Mouse (Mus musculus) T-helper 2 cell (primary cell): ENCODE results near the gene Agap1.

Source experiments
- in situ Hi-C: fragments of 300-600 bp; cut with MboI, MseI; formaldehyde crosslinking; loops from one replicate; pipeline ENCODE4 v1.15.1; 2025; ENCODE audit warnings: high pct_unique_total_duplicates

Gene Agap1

GRCm38 (mm10) chr1:89543312-89543711 lies 88.7 kb downstream of the Agap1 start:
- in situ Hi-C loops, result loop anchor here (5.0 kb wide), 1 partner anchor 69 kb away; no protein-coding TSS in a partner anchor

DNA sequence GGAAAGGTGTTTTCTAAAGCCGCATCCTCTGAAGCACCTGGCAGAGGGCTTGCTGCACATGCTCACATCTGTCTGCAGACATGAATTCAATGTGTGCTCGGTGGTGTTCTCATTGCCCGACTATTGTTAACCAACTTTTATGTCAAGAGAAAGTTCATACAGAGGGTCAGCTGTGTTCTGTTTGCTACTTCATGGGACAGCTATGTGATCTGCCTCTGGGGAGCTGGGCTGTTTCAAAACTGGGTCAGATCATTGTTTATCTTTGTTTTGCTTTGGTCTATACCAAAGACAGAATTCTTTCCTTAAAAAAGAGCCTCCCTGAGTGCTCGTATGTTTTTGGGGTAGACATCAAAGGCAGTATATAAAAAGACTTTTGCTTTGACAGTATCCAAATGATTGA lies 89.5 kb downstream of the Agap1 start:
- in situ Hi-C loops, result loop anchor here (5.0 kb wide), 1 partner anchor 68 kb away; no protein-coding TSS in a partner anchor

GRCm38 (mm10) chr1:89545099-89545498 lies 90.5 kb downstream of the Agap1 start:
- in situ Hi-C loops, result no loop called here

GRCm38 (mm10) chr1:89547525-89548504 lies 93.2 kb downstream of the Agap1 start:
- in situ Hi-C loops, result no loop called here

DNA sequence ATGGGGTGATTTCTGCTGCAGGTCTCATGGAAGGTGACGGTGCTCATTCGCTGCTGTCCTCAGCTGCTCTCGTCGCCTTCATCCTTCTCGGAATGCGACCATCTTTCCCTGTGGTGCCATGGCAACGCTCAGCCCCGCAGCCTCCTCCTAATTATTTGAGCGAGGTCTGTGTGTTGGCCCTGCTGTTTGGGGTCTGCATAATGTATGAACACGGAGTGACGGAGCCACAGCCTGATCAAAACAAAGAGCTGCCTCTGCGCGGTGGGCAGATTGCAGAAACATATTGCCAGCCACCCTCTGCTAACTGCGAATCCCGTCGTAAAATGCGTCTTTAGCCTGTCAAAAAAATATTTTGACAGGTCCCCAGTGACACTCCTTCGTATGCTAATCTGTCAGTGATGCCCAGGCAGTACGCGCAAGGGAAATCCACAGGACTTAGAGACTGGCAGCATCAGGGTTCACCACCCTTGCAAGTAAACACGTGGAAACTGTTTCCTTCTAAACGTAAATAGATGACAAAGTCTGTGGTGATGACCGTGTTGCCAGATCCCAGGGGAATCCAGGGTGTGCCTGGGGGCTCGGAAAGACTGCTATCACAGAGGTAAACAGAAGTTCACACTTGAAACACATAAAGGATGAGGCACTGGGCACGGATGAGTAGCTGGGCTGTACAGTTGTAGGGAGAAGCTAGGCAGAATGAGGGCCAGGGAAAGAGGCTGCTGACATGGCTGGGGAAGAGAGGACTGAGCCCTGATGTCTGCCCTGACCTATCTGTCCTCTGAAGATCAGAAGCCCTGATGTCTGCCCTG lies 95.7 kb downstream of the Agap1 start:
- in situ Hi-C loops, result no loop called here

DNA sequence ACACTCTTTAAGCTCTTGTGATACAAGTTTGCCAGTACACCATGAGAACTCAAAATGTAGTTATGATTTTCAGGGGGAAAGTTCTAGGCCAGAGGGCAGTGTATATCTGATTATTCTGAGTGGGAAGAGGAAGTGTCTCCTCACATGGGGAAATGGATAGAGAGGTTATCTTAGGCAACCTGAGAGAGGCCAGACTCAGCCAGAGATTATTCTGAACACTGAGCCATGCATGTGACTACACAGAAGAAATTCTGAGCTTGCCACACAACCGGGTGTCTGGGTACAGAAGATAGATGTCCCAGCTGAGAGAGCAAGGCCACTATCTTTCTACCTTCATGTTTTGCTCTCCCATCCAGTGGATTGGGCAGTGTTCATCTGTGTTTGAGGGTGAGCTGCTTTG lies 97.9 kb downstream of the Agap1 start:
- in situ Hi-C loops, result no loop called here

DNA sequence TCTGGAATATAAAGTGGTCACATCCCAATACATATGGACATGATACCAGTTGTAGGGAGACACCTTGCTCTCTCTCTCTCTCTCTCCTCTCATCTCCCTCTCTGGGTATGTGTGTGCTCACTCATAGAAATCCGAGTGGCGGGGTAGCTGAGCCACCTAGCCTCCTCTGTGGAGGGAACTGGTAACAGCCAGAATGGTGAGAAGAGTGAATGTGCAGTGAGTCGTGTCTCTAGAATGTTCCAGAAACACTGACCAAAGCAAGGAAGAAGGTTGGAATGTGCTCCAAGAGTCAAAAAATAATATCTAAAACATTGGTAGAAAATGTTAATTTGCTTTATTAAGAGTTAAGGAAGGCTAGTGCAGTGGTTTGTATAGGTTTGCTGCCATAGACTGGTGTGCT lies 99.2 kb downstream of the Agap1 start:
- in situ Hi-C loops, result no loop called here

DNA sequence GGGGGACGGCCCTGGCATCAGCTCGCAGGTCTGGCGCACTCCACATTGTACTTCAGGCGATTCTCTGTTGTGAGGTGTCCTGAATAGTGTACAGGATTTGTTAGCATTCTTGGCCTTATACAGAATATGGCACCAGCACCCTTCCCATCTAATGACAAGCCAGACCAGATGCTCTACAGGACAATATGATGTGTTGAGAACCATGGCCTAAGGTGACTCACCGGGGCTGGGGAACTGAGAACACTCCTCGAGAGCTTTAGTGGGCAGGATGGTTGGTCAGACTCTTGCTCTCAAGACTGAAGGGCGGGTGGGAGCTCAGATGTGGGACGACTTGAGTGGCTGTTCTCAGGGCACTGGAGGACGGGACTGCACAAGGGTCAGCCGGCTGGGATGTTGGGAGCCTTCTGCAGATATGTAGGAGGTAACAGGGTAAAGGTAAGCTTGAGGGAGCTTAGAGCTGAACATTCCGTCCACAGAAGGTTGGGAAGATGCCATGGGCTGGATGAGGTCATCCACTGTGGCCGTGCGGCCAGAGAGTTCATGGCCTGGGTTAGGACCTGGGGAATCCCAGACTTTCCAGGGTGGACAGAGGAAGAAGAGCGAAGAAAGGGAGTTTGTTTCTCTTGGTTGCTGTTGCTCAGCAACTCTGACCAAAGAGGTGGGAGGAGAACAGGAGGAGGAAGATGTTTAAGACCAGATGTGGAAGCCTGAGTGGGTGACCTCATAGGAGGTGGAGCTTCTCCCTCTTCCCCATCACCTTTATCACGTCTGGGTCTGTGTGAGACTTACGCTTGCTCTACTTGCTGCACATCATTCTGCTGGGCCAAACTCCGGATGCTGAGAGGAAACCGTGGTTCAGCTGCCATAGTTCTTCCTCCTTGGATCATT lies 100.6 kb downstream of the Agap1 start:
- in situ Hi-C loops, result no loop called here

DNA sequence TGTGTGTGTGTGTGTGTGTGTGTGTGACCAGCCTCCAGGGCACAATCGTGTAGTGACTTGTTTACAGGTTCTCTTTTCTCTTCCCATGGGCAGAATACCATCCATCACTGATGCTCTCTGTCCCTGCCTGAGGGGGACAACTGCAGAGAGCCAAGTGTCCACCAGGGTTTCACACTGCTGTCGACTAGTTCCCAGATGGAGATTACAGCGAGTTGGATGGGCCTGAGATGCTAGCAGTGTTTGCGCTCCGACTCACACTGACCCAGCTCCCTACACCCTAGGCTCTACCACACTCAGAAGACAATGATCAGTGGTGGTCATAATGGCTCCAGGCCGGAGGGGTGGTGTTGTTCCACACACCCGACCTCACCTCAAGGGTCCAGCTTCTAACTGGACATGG lies 101.4 kb downstream of the Agap1 start:
- in situ Hi-C loops, result no loop called here

GRCm38 (mm10) chr1:89557401-89557800 lies 102.8 kb downstream of the Agap1 start:
- in situ Hi-C loops, result no loop called here

GRCm38 (mm10) chr1:89558080-89558479 lies 103.5 kb downstream of the Agap1 start:
- in situ Hi-C loops, result no loop called here

- in situ Hi-C loops, result no loop called here
Observed at GRCm38 (mm10) chr1:89563399-89563798, 108.8 kb downstream of the Agap1 start.

- in situ Hi-C loops, result no loop called here
Observed at GRCm38 (mm10) chr1:89566578-89567488, 112.2 kb downstream of the Agap1 start.

GRCm38 (mm10) chr1:89568546-89569405 lies 114.2 kb downstream of the Agap1 start:
- in situ Hi-C loops, result no loop called here

DNA sequence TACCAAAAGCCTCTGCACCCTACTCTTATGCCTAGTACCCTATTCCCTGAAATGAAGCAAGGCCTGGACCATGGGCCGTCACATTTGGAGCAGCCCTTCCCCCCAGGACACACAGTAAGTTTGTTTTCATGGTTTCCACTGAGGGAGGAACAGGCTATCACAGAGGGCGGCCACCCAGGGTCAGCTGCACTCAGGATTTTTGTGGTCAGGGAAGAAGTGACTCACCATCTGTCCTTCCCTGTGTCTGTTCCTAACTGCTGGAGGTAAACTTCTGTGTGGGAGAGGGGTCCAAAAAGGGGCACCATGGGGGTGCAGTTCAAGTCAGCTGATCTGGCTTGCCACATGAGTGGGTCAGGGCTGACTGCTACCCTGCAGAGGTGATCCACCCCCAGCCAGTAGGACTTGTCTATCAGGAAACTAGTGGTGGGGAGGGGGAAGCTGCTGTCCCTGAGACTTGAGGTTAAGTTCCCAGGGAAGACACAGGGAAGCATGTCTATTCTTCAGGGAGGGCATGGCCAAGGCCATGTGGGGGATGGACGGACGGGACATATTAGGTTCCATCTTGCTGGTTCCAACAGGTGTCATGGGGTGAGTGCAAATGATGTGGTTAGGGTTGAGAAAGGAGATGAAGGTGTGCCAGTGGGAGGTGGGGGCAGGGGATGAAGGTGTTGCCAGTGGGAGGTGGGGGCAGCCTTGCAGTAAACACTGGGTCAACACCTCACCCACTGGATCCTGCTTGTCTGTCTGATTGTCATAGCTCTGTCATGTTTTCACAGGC lies 116.1 kb downstream of the Agap1 start:
- in situ Hi-C loops, result no loop called here

- in situ Hi-C loops, result no loop called here
Observed at GRCm38 (mm10) chr1:89573486-89573885, 118.9 kb downstream of the Agap1 start.

- in situ Hi-C loops, result no loop called here
Observed at GRCm38 (mm10) chr1:89574941-89575890, 120.6 kb downstream of the Agap1 start.
